8 mouse cellular contexts compared by ENCODE assay signal in genomic region chr5:118155565-118155947, GRCm38 (mm10). TPM values are rescaled to one million over a fixed set of nuclear protein-coding genes. Genes with fewer than 3 reads are reported as not detected.
DNase-seq lines count a peak whose midpoint lies in the region; ATAC-seq and TF ChIP-seq lines count a peak whose summit lies in the region.

No protein-coding gene starts in this region.

- DNase-seq in cerebellum, adult 2 months = no peak
- DNase-seq in limb, embryonic 14.5 days (ENCODE audit: low spot score) = no peak
- no peak for DNase-seq in cerebellum, adult 18-20 months

- no peak overlapping the region for H3K27ac ChIP-seq in cerebellum, adult 2 months (ENCODE audit: insufficient read depth, low read length)
- H3K27ac ChIP-seq in limb, embryonic 14.5 days (replicated peaks; ENCODE audit: low read depth, low read length) = no peak overlapping the region
- no peak overlapping the region for H3K27ac ChIP-seq in stomach, embryonic 14.5 days (ENCODE audit: low read length)

- no peak for ATAC-seq in cerebellum, adult (ENCODE audit: insufficient number of reproducible peaks, low FRiP score, low TSS enrichment)
- ATAC-seq in megakaryocyte, adult 5-6 weeks (ENCODE audit: poor library complexity, severe bottlenecking) = no peak
- ATAC-seq in limb, embryonic 14.5 days (ENCODE audit: low FRiP score, low read depth) = peak; percentile 2; the same call in 1 of the 2 replicates
- ATAC-seq in stomach, embryonic 14.5 days (ENCODE audit: insufficient number of reproducible peaks, insufficient read depth, low FRiP score, low read depth) = no peak
- no peak for ATAC-seq in megakaryocyte-erythroid progenitor cell, adult 5-6 weeks (replicated peaks; ENCODE audit: low FRiP score, low TSS enrichment, poor library complexity, severe bottlenecking)

- peak overlapping the region; percentile 72 for H3K4me3 ChIP-seq in cerebellum, adult 2 months (replicated peaks; ENCODE audit: insufficient read depth, low read depth, low read length)
- peak overlapping the region; percentile 97 for H3K4me3 ChIP-seq in megakaryocyte, embryonic 14.5 days (replicated peaks)
- H3K4me3 ChIP-seq in limb, embryonic 14.5 days (replicated peaks; ENCODE audit: low read length) = peak overlapping the region; percentile 91
- H3K4me3 ChIP-seq in stomach, embryonic 14.5 days (ENCODE audit: low read depth, low read length) = peak overlapping the region; percentile 96

- 16% methylated on average over 9 of the region's 9 CpGs for WGBS in cerebellum, adult 2 months
- 17% methylated on average over 9 of the region's 9 CpGs for WGBS in limb, embryonic 14.5 days
- WGBS in stomach, embryonic 14.5 days = 25% methylated on average over 9 of the region's 9 CpGs

- H3K9ac ChIP-seq in limb, embryonic 14.5 days (ENCODE audit: low read depth, low read length, severe bottlenecking) = peak overlapping the region; percentile 90; the same call in 1 of the 2 replicates
- H3K9ac ChIP-seq in stomach, embryonic 14.5 days (replicated peaks; ENCODE audit: low read depth, low read length) = no peak overlapping the region

- no peak for TF ChIP-seq POLR2A in cerebellum, adult 2 months (IDR thresholded peaks at IDR 0.05; ENCODE audit: borderline replicate concordance, insufficient read depth, low read length)
- no peak for TF ChIP-seq POLR2A in limb, embryonic 14.5 days (IDR thresholded peaks at IDR 0.05; ENCODE audit: borderline replicate concordance, extremely low read depth, insufficient read depth, insufficient read length)

- peaks cover 25% of the 10 kb centered on the region for H3K36me3 ChIP-seq in megakaryocyte, embryonic 14.5 days (replicated peaks; ENCODE audit: low read length)
- H3K36me3 ChIP-seq in limb, embryonic 14.5 days (ENCODE audit: control insufficient read depth, insufficient read depth, low read length) = peaks cover 9% of the 10 kb centered on the region
- H3K36me3 ChIP-seq in stomach, embryonic 14.5 days (ENCODE audit: control insufficient read depth, insufficient read depth, low read length) = peaks cover 9% of the 10 kb centered on the region; the same call in 1 of the 2 replicates

- H3K9me3 ChIP-seq in megakaryocyte, embryonic 14.5 days = peaks cover 3% of the 10 kb centered on the region; the same call in 1 of the 2 replicates
- H3K9me3 ChIP-seq in limb, embryonic 14.5 days (ENCODE audit: control insufficient read depth, low read length) = no peaks in the 10 kb centered on the region
- H3K9me3 ChIP-seq in stomach, embryonic 14.5 days (ENCODE audit: control insufficient read depth, low read depth, low read length) = no peaks in the 10 kb centered on the region

- peak overlapping the region; percentile 64 for H3K4me2 ChIP-seq in limb, embryonic 14.5 days (replicated peaks; ENCODE audit: low read depth, low read length, severe bottlenecking)
- H3K4me2 ChIP-seq in stomach, embryonic 14.5 days (replicated peaks; ENCODE audit: low read depth, low read length) = peak overlapping the region; percentile 64

- H3K4me1 ChIP-seq in cerebellum, adult 2 months (ENCODE audit: control insufficient read depth, insufficient read depth, low read length) = no peaks in the 10 kb centered on the region
- H3K4me1 ChIP-seq in megakaryocyte, embryonic 14.5 days = peaks cover 36% of the 10 kb centered on the region
- peaks cover 8% of the 10 kb centered on the region for H3K4me1 ChIP-seq in limb, embryonic 14.5 days (ENCODE audit: control insufficient read depth, insufficient read depth, low read length)
- peaks cover 8% of the 10 kb centered on the region; the same call in 1 of the 2 replicates for H3K4me1 ChIP-seq in stomach, embryonic 14.5 days (ENCODE audit: control insufficient read depth, insufficient read depth, low read length)

- H3K27me3 ChIP-seq in cerebellum, adult 2 months (ENCODE audit: control insufficient read depth, insufficient read depth, low read length) = no peaks in the 10 kb centered on the region
- peaks cover 16% of the 10 kb centered on the region for H3K27me3 ChIP-seq in megakaryocyte, embryonic 14.5 days (replicated peaks)
- H3K27me3 ChIP-seq in limb, embryonic 14.5 days (ENCODE audit: control insufficient read depth, insufficient read depth, low read length) = no peaks in the 10 kb centered on the region
- H3K27me3 ChIP-seq in stomach, embryonic 14.5 days (ENCODE audit: control insufficient read depth, insufficient read depth, low read length) = no peaks in the 10 kb centered on the region

- TF ChIP-seq CTCF in cerebellum, adult 2 months (IDR thresholded peaks at IDR 0.05; ENCODE audit: borderline replicate concordance, insufficient read depth, low read depth, low read length) = no peak

RNA-seq across cellular contexts. Expression of gene Fbxw8, which starts 0.3 kb away (rescaled TPM):
- 42.8 and 46.2 TPM in 2 replicates for polyA plus RNA-seq in cerebellum, adult 2 months (2012; rRNA removed)
- polyA plus RNA-seq in megakaryocyte, embryonic 14.5 days (2012; ENCODE audit: insufficient read depth, low replicate concordance) = 22.8 and 42.5 TPM in 2 replicates
- total RNA-seq in megakaryocyte, adult 5-6 weeks (2015) = 7.0 and 7.1 TPM in 2 replicates
- total RNA-seq in megakaryocyte, adult 5-6 weeks (2017) = 11.3 and 11.7 TPM in 2 replicates
- polyA plus RNA-seq in limb, embryonic 14.5 days (2012; rRNA removed) = 55.2 and 65.3 TPM in 2 replicates
- 27.9 and 30.4 TPM in 2 replicates for polyA plus RNA-seq in limb, embryonic 14.5 days (2014; fragmentation: Nextera tagmentation; extraction: Ambion mirVana)
- 22.5 and 23.9 TPM in 2 replicates for polyA plus RNA-seq in stomach, embryonic 14.5 days (2014; fragmentation: Nextera tagmentation; extraction: Ambion mirVana)
- total RNA-seq in megakaryocyte-erythroid progenitor cell, adult 5-6 weeks (2014; fragmentation: Nextera tagmentation) = 18.1 and 25.3 TPM in 2 replicates
- 12.9 and 23.8 TPM in 2 replicates for total RNA-seq in megakaryocyte-erythroid progenitor cell, adult 5-6 weeks (2017)

RNA-seq across cellular contexts. Expression of gene Hrk, which starts 8.9 kb away (rescaled TPM):
- polyA plus RNA-seq in cerebellum, adult 2 months (2012; rRNA removed) = 3.3 and 3.4 TPM in 2 replicates
- polyA plus RNA-seq in megakaryocyte, embryonic 14.5 days (2012; ENCODE audit: insufficient read depth, low replicate concordance) = not detected in 2 replicates
- total RNA-seq in megakaryocyte, adult 5-6 weeks (2015) = not detected in 2 replicates
- not detected in 2 replicates for total RNA-seq in megakaryocyte, adult 5-6 weeks (2017)
- polyA plus RNA-seq in limb, embryonic 14.5 days (2012; rRNA removed) = 0.11 and 0.18 TPM in 2 replicates
- polyA plus RNA-seq in limb, embryonic 14.5 days (2014; fragmentation: Nextera tagmentation; extraction: Ambion mirVana) = 0.06 and 0.11 TPM in 2 replicates
- 0.72 and 0.81 TPM in 2 replicates for polyA plus RNA-seq in stomach, embryonic 14.5 days (2014; fragmentation: Nextera tagmentation; extraction: Ambion mirVana)
- total RNA-seq in megakaryocyte-erythroid progenitor cell, adult 5-6 weeks (2014; fragmentation: Nextera tagmentation) = not detected in 2 replicates
- total RNA-seq in megakaryocyte-erythroid progenitor cell, adult 5-6 weeks (2017) = not detected in 2 replicates
